Mouse (Mus musculus) stomach, postnatal 0 days (tissue): ENCODE data around the gene Meig1. TPM values are rescaled to one million over a fixed set of nuclear protein-coding genes. Genes with fewer than 3 reads are reported as not detected.
"Not testable (repeated sequence)": the region's sequence is repeated elsewhere in the genome, so short reads cannot be mapped to it uniquely, and the experiment has no call there.

ENCODE experiments used
- ATAC-seq: fragments of 200-750 bp; cut with Nextera tagmentation; 2 replicates; pipeline ENCODE4 v1.8.0; 2017; ENCODE audit not compliant: low FRiP score, low TSS enrichment
- DNase-seq: peaks from one replicate; pipeline ENCODE4 v3.0.0-alpha.2; 2016; ENCODE audit warnings: low spot score
- H3K27ac ChIP-seq: fragments of 300-500 bp; sonication (generic); replicated peaks from 2 replicates; pipeline ENCODE4 v1.5.1; 2014; ENCODE audit warnings: mild to moderate bottlenecking, control low read depth
- H3K27me3 ChIP-seq: fragments of 300-500 bp; sonication (generic); 2 replicates; pipeline ENCODE4 v1.6.1; 2014; ENCODE audit warnings: low read length; ENCODE audit not compliant: control insufficient read depth, insufficient read depth
- H3K36me3 ChIP-seq: fragments of 300-500 bp; sonication (generic); 2 replicates; pipeline ENCODE4 v1.6.1; 2014; ENCODE audit warnings: low read length, mixed read lengths; ENCODE audit not compliant: control insufficient read depth, insufficient read depth
- H3K4me1 ChIP-seq: fragments of 300-500 bp; sonication (generic); replicated peaks from 2 replicates; pipeline ENCODE4 v1.6.1; 2014; ENCODE audit warnings: antibody characterized with exemption; ENCODE audit not compliant: control insufficient read depth, insufficient read depth
- H3K4me2 ChIP-seq: fragments of 300-500 bp; sonication (generic); replicated peaks from 2 replicates; pipeline ENCODE4 v1.6.1; 2014; ENCODE audit warnings: low read depth, mild to moderate bottlenecking, control low read depth, moderate library complexity
- H3K4me3 ChIP-seq: fragments of 300-500 bp; sonication (generic); 2 replicates; pipeline ENCODE4 v1.5.1; 2014; ENCODE audit warnings: low read depth, low read length, control low read depth
- H3K9ac ChIP-seq: fragments of 300-500 bp; sonication (generic); 2 replicates; pipeline ENCODE4 v1.6.1; 2014; ENCODE audit warnings: mild to moderate bottlenecking, low read length, control low read depth, mixed read lengths
- H3K9me3 ChIP-seq: fragments of 300-500 bp; sonication (generic); 2 replicates; pipeline ENCODE4 v1.6.1; 2016; ENCODE audit warnings: low read length; ENCODE audit not compliant: control insufficient read depth
- CTCF ChIP-seq: IDR thresholded peaks from 2 replicates; pipeline ENCODE4 v1.5.1; 2016; ENCODE audit warnings: antibody characterized with exemption, low read depth, mild to moderate bottlenecking, moderate library complexity
- EP300 ChIP-seq: optimal IDR thresholded peaks from 2 replicates; pipeline ENCODE3; 2016; ENCODE audit warnings: antibody characterized with exemption
- WGBS: fragments of 180-500 bp; shearing (Covaris S2); extraction: QIAGEN DNeasy Blood & Tissue Kit; methylation state at CpG from one replicate; pipeline ENCODE4 v1.1.7; 2014; 5-methylcytosine and 5-hydroxymethylcytosine counted together
- polyA plus RNA-seq: library from polyadenylated mRNA; unstranded; fragments of >200 nt; fragmentation: Nextera tagmentation; extraction: Ambion mirVana; gene quantifications from 2 replicates; pipeline ENCODE4 v1.2.1, GENCODE M21; 2015

Gene Meig1
- polyA plus RNA-seq, 1 experiment from 2014 or later, result 0.61 TPM

DNA sequence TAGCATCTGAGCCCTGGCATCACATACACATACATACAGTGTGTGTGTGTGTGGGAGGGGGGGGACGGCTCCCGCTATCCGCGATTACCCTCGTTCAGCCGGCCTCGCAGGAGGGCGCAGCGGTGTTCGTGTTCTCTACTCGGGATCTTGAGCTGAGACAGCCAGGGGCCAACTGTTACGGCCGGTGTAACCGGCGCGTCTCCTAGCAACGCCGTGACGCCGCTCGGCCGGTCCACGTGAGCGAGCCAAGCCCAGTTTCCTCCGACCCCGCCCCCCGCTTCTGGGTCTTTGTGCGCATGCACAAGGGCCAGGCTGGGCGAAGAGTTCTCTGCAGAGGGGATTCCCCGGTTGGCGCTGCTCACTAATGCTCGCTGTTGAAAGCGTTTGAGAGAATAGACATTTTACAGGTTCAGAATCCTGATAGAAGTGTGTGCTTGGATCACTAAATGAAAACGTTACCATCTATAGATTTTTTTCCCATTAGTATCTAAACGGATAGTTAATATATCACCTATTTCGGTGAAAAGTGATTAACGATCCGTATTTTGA, 3.5 kb downstream of the Meig1 start:
- under 1% methylated on average over 38 of the region's 38 CpGs for WGBS

DNA sequence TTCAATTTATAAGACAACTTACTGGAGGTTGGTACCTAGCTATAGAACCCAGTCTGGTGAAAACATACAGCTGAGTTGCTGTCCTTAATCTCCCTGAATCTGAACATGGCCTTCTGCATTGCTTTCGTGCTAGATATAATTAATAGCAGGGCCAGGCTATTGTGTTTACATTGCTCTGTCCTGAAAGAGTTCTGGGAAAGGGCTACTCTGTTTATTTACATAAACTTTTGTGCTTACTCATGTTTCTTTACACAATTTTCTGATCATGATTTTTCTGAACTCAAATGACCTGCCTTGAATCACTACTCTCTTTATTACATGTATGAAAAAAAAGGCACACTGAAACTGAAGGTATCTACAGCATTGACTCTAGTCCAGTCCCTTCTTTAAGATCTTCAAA, 6.8 kb downstream of the Meig1 start:
- TF ChIP-seq CTCF, result no peak
- no peak for TF ChIP-seq EP300
- Histone ChIP-seq H3K27ac (no peak overlapping the region), H3K4me3 (no peak overlapping the region), H3K9ac (no peak overlapping the region), H3K36me3 (no peaks in the 10 kb centered on the region), H3K9me3 (no peaks in the 10 kb centered on the region), H3K27me3 (no peaks in the 10 kb centered on the region), H3K4me2 (no peak overlapping the region), H3K4me1 (no peaks in the 10 kb centered on the region)
- WGBS, result 8% methylated on average over 1 of the region's 1 CpGs
- ATAC-seq, result no peak
- no peak for DNase-seq

More for the DNA sequence above, 3.5 kb downstream of the Meig1 start:
- Histone ChIP-seq H3K4me1 (no peaks in the 10 kb centered on the region; the same call in 1 of the 2 replicates), H3K27ac (no peak overlapping the region), H3K4me3 (peak overlapping the region; percentile 44), H3K9ac (peak overlapping the region; percentile 38; the same call in 1 of the 2 replicates), H3K4me2 (peak overlapping the region; percentile 73), H3K27me3 (no peaks in the 10 kb centered on the region), H3K9me3 (no peaks in the 10 kb centered on the region), H3K36me3 (no peaks in the 10 kb centered on the region)
- peak; percentile 96 for ATAC-seq
- peak; percentile 98 for DNase-seq
- TF ChIP-seq EP300, result no peak
- no peak for TF ChIP-seq CTCF

DNA sequence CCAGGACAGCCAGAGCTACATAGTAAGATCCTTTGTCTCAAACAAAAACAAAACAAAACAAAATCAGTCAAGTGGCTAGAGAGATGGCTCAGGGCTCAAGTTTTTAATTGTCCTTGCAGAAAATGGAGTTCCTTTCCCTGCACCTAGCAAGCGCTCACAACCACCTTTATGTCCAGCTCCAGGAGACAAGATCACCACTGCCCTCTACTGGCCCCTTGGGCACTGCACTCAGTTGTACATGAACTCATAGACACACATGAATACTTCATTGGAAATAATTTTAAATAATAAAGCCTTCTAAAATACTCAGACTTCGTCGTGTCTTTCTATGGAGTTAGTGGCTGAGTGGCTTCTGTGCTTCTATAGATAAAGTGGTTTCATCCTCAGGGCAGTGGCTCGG, 8.2 kb downstream of the Meig1 start:
- TF ChIP-seq CTCF, result peak; percentile 80
- TF ChIP-seq EP300, result no peak
- no peaks in the 10 kb centered on the region for H3K9me3 ChIP-seq
- H3K27ac ChIP-seq, result no peak overlapping the region
- 53% methylated on average over 4 of the region's 4 CpGs for WGBS
- H3K4me1 ChIP-seq, result no peaks in the 10 kb centered on the region
- H3K36me3 ChIP-seq, result no peaks in the 10 kb centered on the region
- H3K9ac ChIP-seq, result no peak overlapping the region
- no peak overlapping the region for H3K4me2 ChIP-seq
- no peak overlapping the region for H3K4me3 ChIP-seq
- no peaks in the 10 kb centered on the region for H3K27me3 ChIP-seq
- ATAC-seq, result no peak
- DNase-seq, result peak; percentile 78

DNA sequence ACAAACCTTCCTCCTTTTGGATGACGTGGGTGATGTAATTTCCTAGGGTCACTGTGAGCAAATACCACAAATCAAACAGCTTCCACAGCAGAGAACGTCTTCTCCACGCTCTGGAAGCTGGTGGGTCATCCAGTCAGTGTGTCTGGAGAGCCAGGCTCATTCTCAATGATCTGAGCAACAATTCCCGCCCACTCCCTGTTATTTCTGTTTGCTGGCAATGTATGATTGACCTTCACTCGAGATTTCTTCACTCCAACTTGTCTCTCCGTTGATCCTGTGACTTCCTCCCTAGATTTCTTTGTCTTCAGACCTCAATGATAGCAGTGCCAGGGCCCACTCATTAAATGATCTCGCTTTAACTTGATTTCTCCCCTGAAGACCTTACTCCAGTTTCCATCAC, 14.7 kb downstream of the Meig1 start:
- Histone ChIP-seq H3K27me3 (no peaks in the 10 kb centered on the region), H3K4me3 (no peak overlapping the region), H3K9me3 (no peaks in the 10 kb centered on the region), H3K27ac (no peak overlapping the region), H3K36me3 (no peaks in the 10 kb centered on the region), H3K9ac (no peak overlapping the region), H3K4me1 (no peaks in the 10 kb centered on the region), H3K4me2 (no peak overlapping the region)
- ATAC-seq (no peak), DNase-seq (no peak)
- TF ChIP-seq CTCF, result no peak
- TF ChIP-seq EP300, result no peak
- 64% methylated on average over 7 of the region's 7 CpGs for WGBS

DNA sequence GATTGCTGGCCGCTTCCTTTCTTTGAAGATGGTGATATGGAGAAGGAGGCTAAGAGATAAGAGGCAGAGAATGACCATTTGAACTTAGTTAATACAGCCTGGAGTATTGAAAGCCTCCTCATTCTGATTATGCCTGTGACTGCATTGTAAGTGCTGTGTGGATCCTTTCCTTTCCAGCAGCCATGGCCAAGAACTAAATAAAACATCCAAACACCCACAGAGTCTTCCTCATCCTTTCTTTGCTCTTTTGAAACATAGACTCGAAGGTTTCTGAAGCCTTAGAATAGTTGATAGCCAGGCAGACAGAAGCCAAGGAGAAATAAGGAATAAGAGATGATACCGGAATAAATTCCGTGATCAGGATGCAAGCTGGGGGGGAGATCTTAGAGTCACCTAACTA, 16.5 kb downstream of the Meig1 start:
- Histone ChIP-seq H3K4me2 (no peak overlapping the region), H3K27ac (no peak overlapping the region), H3K4me3 (no peak overlapping the region), H3K4me1 (no peaks in the 10 kb centered on the region), H3K36me3 (no peaks in the 10 kb centered on the region), H3K9me3 (no peaks in the 10 kb centered on the region), H3K9ac (no peak overlapping the region), H3K27me3 (no peaks in the 10 kb centered on the region)
- ATAC-seq (no peak), DNase-seq (no peak)
- WGBS, result 80% methylated on average over 4 of the region's 4 CpGs
- TF ChIP-seq EP300, result no peak
- TF ChIP-seq CTCF, result no peak

DNA sequence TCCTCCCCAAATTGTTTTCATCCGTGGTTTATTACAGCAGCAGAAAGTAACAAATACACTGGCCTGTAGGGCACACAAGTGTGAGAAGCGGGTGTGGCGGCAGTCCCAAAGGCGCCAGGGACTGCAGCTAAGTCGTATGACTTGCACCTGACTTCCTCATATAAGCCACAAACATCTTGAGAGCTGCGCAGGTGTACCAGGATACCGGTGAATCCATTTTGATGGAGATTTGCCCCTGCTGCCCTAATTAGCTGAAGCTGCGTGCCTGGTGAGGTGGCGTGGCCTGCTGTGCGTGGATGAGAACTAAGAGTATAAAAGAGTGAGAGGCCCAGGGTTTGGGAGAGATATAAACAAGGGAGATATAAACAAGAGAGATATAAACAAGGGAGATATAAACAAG, 25.3 kb downstream of the Meig1 start, which contains the start of gene Olah:
Olah (minus strand) TSS at position 101 of the 400 bp plus-strand sequence.
- not testable (repeated sequence) for H3K27me3 ChIP-seq, H3K9me3 ChIP-seq, H3K36me3 ChIP-seq, H3K9ac ChIP-seq, H3K4me3 ChIP-seq, DNase-seq, H3K27ac ChIP-seq, ATAC-seq, H3K4me1 ChIP-seq, H3K4me2 ChIP-seq
- WGBS, result 61% methylated on average over 10 of the region's 10 CpGs
